Mouse (Mus musculus): ENCODE results near the gene Mea1.

GRCm38 (mm10) chr17:46714756-46715481, 36.3 kb downstream of the Mea1 start:
- no peak for TF ChIP-seq GATA1 (IDR thresholded peaks at IDR 0.05; ENCODE audit: borderline replicate concordance, low read length)
- no peak for TF ChIP-seq FLI1 (IDR thresholded peaks at IDR 0.05; ENCODE audit: low read length)

Measured in megakaryocyte, embryonic 14.5 days (primary cell).